Mouse (Mus musculus) fat pad, adult 2 months (tissue): ENCODE data around the gene Tusc2.
"Not testable (repeated sequence)": the region's sequence is repeated elsewhere in the genome, so short reads cannot be mapped to it uniquely, and the experiment has no call there.

ENCODE experiments used
- DNase-seq: peaks from one replicate; pipeline ENCODE4 v3.0.0-alpha.2; 2011; ENCODE audit warnings: low read depth, low spot score; ENCODE audit errors: extremely low read depth

Tusc2 gene

DNA sequence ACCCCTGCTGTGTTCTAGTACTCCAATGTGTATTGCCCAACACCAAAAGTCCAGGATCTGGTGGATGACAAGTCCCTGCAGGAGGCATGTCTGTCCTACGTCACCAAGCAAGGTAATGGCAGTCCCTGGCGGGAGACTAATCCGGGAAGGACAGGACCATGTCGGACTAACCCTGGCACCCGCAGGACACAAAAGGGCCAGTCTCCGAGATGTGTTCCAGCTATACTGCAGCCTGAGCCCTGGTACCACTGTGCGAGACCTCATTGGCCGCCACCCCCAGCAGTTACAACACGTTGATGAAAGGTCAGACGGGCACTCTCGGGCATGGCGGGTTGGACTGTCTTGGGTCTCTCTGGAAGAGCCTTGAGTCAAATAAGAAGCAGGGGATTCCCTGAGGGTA is 18.3 kb upstream of the Tusc2 start:
- DNase-seq, result no peak

DNA sequence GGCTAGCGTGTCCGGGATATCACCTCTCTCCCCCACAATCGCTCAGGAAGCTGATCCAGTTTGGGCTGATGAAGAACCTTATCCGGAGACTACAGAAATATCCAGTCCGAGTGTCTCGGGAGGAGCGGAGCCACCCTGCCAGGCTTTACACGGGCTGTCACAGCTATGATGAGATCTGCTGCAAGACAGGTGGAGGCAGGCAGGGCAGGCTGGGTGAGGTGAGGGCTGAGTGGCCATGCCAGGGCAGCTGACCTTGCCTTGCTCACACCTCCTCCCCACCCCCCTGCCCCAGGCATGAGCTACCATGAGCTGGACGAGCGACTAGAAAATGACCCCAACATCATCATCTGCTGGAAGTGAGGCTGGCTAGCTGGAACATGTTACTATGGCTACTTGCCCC is 17.9 kb upstream of the Tusc2 start:
- no peak for DNase-seq

DNA sequence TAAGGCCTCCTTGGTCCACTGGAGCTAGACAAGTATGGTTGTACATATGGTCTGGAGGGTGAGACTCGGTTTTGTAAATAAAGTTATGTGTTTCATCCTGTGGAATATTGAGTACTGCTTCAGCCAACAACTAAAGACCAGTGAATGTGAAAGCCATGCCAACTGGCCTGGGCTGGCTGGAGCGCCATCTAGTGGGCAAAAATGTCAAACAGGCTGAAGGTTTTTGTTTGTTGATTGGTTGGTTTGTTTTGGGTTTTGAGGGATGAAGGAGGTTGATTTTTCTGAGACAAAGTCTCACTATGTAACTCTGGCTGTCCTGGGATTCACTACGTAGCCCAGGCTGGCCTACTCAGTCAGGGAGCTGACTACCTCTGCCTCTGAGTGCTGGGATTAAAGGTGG is 17.5 kb upstream of the Tusc2 start:
- DNase-seq, result no peak

DNA sequence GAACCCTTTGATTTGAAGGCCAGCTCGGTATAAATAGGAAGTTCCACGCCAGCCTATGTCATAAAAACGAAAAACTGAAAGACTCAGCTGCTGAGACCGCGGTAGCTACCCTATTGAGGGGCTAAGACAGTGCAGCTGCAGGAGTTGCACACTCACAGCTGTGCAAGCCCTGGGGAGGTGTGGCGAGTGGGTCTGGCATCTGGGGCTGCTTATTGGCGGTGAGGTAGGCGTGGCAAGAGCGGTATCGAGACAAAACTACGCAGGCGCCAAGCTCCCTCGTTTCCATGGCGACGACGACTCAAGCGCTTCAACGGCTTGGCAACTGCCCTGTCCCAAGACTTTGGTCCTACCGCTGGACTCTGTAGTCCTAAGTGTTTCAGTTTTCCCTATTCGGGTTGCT is 16.0 kb upstream of the Tusc2 start, which contains the start of gene Zmynd10:
Zmynd10 (plus strand) TSS at position 273 of the 400 bp plus-strand sequence.
- DNase-seq, result no peak

DNA sequence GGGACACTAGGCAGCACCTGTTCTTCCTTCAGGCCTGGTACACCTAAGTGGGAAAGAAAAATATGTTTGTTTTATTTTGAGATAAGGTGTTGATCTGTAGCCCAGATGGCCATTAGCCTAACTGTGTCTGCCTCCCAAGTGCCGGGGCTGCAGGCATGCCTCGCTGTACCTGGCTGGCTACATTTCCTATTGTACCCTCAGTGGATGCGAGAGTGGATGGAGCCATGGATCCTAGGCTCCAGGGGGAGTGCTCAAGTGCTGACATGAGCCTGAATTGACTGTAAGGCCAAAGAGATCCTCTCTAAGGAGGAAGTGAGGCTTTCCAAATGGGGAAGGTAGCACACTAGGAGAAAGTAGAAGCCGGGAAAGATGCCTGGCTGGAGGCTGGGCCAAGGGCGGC is 15.1 kb upstream of the Tusc2 start:
- no peak for DNase-seq

DNA sequence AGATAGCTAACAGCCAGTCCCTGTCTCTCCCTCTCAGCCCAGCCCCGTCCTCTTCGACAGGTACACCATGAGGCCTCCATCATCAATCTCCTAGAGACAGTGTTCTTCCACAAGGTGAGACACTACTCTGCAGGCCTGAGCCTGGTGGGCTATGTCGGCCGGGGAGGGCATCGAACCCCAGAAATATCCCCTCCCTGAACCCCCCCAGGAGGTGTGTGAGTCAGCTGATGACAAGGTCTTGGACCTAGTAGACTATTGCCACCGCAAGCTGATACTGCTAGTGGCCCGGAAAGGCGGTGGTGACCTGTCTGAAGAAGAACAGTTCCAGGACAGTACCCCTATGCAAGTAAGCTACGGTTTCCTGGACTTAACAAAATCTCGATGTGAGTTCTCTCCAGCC is 14.2 kb upstream of the Tusc2 start:
- DNase-seq, result no peak

DNA sequence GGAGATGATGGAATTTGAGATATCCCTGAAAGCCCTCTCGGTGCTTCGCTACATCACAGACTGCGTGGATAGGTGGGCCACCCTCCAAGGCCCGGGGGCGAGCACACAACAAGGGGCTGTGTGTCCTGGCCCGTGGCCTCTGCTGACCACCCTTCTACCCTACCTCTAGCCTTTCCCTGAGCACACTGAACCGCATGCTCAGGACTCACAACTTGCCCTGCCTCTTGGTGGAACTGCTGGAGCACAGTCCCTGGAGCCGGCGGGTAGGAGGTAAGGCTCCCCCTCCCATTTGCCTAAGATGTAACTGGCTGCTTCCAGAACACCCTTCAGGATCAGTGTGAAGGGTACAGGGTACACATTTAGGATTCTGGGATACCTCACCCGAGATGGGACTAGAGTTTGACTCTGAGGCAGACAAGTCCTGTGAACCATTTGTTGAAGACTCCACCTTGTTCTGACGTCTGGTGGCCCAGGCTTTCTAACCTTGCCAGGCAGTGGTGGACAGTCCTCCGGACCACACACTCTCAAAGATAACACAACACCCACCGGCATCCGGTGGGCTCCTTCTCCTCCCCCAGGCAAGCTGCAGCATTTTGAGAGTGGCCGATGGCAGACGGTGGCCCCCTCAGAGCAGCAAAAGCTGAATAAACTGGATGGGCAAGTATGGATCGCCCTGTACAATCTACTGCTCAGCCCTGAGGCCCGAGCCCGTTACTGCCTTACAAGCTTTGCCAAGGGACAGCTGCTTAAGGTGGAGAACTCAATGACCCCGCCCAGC is 13.6 kb upstream of the Tusc2 start:
- no peak for DNase-seq

DNA sequence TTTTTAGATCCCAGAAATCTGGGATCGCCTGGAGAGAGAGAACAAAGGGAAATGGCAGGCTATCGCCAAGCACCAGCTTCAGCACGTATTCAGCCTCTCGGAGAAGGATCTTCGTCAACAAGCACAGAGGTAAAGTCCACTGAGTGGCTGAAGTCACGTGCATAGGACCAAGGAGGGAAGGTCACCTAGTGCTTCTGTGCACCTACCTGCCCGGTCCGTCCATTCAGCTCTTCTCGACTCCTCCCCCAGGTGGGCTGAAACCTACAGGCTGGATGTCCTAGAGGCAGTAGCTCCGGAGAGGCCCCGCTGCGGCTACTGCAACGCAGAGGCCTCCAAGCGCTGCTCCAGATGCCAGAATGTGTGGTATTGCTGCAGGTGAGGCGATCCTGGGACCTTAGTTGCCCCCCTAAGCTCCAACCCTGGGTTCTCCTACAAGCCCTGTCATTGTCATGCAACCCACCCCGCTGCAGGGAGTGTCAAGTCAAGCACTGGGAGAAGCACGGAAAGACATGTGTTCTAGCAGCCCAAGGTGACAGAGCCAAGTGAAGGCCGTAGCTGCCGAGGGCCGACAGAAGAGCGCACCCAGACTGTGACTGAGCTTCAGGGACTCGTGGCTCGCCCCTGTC is 12.5 kb upstream of the Tusc2 start:
- no peak for DNase-seq

DNA sequence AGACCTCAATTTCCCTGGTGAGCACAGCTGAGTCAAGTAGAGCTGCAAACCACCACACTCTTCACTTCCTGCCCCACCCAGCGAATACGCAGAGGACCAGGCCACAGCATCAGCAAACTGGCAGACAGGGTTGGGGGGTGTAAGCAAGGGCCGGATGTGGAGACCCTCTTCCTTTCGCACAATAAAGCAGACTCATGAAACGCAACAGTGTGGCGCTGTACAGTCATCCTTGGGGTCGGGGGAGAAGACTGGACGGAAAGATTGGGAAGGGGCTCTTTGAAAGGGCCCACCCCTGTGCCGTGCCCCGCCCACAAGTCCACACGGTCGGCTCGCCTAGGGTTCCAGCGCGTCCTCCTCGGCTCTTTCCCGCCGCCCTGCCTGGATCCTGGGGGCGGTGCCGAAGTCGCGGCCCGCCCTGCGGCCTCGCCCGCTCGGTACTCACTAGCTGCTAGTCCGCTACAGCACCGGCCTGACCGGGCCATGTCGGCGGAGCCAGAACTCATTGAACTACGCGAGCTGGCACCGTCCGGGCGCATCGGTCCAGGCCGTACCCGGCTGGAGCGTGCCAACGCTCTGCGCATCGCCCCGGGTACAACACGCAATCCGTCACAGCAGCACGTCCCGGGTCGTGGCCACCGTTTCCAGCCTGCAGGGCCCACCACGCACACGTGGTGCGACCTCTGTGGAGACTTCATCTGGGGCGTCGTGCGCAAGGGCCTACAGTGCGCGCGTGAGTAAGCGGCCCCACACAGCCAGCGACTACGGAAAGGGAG is 11.8 kb upstream of the Tusc2 start, which contains the start of gene Rassf1:
Rassf1 (plus strand) TSS at position 439 of the 773 bp plus-strand sequence.
- no peak for DNase-seq

DNA sequence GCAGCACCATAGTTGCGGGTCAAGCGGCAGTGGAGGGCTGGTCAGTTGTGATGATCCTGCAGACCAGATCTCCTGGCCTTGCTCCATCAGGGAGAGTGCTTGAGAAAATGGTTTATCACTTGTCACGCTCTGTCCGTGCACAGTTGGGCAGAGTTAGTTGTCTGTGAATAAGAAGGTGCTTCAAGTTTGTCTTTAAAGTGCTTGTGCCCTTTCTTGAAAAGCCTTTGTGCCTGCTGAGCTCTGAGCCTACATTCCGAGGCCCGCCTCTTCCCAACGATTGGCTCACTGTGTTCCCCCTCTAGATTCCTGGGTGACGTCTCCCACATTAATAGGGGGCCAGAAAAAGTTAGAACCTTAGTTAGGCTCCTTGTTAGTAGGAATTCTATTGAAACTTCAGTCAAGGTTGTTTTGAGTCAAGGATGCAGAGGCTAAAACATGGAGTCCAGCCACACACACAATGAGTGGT is 11.1 kb upstream of the Tusc2 start:
- DNase-seq, result no peak

DNA sequence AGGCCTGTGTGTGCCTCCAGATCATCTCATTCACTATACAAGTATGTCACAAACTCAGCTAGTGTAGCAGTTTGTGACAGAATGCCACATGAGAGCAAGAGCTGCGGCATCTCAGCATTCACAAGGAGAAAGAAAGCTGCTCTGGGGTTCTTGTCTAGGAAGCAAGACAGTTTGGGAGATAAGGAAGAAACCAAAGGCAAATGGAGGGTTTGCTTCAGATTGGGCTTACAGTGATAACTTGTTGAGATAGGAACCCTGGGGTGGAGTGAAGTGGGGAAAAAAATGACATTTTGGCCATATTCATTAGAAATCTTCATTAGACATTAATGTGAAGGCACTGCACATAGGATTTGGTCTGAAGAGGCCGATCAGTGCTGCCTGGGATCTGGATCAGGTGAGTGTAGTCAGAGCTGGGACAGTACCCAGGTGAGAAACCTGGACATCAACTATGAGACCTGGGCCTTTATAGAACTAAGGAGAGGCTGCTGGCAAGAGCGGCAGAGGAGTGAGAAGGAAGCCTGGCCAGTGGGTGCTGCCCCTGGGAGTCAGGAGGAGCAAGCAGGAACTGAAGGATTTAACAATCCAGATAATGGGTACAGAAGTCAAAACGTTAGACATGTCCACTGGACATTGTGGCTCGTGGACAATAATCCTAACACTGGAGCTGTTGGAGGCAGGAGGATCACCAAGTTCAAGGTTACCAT is 10.2 kb upstream of the Tusc2 start:
- no peak for DNase-seq

DNA sequence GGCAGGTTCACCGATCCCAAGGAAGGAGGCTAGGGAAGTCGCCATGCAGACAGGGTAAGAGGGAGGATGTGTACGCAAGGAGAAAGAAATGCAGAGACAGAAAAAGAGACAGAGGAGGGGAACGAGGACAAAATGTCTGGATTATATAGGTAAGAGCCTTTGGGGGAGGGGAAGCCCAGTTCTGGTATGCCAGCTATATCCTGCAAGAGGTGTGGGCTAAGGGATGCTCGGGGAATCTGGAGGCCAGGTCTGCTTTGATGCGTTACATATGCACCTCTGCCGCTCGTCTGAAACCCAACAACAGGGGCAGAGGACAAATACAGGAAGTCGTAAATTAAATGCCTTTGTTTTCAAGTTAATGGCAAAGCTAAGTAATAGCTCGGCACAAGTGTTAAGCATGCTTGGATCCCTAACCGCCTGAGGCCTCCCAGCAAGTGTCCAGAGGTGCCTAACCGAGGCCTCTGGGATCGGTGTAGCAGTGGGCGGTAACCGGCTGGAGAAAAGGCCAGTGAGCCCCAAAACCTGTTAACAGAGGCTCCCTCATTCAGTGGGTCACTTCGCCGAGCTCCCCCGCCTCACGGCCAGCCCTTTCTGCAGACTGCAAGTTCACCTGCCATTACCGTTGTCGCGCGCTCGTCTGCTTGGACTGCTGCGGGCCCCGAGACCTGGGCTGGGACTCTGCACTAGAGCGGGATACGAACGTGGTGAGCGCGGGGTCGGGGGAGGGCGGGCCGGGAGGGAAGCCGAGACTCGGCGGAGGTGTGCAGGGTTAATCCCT is 9.3 kb upstream of the Tusc2 start:
- no peak for DNase-seq

DNA sequence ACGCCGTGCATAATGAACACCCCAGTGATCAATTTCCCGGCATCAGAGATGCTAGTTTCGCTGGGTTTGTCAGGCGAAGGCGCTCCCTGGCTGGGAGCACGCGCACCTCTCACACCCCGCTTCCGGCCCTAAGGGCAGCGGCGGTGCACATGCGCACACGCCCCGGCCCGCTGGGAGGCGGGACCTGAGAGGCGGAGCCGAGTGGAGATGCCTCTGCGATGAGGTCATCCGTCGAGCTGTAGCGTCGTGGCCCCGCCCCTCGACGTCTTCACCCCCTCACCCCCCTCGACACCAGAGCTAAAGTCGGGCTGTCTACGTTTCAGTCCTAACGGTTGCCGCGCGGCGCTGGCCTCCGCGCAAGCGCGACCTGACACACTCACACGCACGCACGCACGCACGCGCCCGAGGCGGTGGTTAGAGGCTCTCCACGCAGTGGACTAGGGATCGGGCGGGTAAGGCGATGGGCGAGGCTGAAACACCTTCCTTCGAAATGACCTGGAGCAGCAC is 8.7 kb upstream of the Tusc2 start:
- DNase-seq, result peak; percentile 71

DNA sequence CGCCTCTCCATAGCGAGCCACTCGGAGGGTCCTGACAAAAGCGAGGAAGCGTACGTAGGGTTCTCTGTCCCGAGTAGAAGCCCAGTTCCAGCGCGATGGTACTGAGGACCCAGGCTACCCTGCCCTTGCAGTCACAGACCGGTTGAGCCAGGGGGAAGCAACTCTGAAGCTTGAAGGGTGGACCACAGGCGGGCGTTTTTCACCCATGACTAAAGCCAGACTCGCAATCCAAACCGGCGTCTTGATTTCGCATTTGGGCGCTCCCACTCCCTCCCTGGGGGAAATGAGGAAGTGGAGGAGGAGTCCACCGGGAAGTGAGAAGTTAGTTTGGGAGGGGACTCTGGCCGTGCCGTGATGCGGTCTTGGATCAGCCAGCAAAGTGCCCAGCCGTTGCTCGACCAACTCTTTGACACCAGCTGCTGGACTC is 8.0 kb upstream of the Tusc2 start:
- no peak for DNase-seq

DNA sequence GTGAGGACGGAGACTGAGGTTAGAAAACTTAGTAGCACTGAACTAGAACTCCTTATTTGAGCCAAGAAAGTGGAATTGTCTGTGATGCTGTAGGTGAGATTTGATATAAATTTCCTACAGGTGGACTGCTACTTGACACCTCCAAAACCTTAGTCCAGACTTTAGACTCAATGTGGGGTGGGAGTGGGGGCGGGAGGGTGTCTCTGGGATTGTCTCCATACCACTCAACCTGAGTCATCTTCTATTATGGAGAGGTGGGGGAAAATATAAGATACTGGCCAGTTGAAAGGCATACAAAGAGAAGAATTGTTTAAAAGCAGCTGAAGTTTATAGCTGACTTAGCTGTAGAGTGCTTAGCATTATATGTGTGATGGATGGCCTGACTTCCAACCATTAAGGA is 7.4 kb upstream of the Tusc2 start:
- DNase-seq, result no peak

DNA sequence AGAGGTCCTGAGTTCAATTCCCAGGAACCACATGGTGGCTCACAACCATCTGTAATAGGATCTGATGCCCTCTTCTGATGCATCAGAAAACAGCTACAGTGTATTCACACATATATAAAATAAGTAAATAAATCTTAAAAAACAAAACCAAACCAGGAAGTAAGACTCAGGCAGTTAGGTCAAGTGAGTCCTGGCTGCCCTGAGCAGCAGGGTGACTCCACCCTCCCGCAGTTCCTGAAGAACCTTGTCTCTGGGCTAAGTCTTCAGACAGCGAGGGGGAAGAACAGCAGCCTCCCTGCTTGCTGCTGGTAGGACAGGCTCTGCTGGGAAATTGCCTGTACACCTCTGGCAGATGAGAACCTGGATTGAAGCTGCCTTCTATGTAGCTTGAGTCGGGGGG is 6.7 kb upstream of the Tusc2 start:
- DNase-seq, result no peak

DNA sequence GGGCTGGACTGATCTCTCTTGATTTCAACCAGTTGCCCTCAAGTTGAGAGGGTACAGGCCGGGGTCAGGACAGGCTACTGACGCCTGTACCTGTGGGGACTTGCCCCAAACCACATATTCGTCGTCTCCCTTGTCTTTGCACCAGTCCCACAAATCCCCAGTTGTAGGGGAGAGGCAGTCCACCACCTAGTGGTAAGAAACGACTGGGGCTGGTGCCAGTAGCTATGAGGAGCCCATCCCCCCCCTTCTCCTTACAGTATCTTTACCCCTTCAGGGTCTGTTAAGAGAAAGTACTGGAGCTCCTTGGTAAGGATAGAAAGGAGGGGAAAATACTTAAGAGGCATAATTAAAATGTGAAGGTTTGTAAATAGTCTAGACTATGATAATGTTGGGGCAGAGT is 2.5 kb downstream of the Tusc2 start:
- not testable (repeated sequence) for DNase-seq

DNA sequence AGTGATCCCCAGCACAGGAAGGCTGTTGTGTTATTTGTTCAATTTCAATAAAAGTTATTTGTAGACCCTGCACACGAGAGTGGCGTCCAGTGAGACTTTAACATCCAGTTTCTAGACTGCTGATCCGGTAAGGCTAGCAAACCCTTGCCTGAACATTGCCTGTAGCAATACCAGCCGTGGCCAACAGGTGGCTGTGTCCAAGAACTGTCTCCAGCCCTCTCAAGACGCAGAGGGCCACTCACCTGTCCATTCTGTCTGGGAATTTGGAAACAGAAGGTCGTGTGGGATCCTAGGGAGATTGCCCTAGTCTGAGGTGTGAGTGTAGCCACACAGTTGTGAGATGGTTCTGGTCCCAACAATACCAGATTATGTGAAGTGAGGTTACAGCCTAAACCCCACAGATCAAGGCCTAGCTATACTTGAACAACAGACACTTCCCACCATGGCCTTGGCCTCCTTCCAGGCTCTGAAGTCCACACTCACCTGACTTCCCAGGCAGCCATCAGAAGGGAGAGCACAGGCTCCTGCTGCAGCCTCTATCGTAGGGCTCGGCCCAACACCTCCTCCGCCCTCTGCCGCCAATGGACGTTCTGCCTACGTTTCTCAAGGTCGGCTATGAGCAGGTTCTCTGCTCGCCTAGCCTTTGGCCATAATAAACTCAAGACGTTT is 3.1 kb downstream of the Tusc2 start:
- no peak for DNase-seq

DNA sequence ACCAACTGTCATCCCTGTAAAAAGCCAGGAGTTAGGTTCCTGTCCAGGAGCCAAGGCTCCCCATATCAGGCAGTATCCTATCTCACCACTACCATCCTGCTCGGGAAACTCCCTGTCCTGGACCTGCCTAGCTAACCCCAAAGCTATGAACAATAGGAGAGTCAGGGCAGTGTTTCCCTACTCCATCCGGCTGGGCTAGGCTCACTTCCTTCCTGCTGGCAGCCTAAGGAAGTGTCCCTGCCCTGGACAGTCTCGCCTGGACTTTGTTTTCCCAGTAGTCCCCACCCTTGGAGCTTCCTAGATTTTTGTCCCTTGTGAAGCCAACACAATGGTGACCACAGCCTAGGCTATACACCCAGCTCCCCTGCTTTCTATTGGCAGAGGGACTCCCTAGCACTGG is 3.8 kb downstream of the Tusc2 start:
- no peak for DNase-seq
